Mouse (Mus musculus): Measurements from ENCODE around the gene Zbtb22. TPM values are rescaled to one million over a fixed set of nuclear protein-coding genes. Genes with fewer than 3 reads are reported as not detected.

Gene Zbtb22
- total and polyA plus RNA-seq, 2 experiments from 2014 or later, result 12.0 to 29.1 TPM

DNA sequence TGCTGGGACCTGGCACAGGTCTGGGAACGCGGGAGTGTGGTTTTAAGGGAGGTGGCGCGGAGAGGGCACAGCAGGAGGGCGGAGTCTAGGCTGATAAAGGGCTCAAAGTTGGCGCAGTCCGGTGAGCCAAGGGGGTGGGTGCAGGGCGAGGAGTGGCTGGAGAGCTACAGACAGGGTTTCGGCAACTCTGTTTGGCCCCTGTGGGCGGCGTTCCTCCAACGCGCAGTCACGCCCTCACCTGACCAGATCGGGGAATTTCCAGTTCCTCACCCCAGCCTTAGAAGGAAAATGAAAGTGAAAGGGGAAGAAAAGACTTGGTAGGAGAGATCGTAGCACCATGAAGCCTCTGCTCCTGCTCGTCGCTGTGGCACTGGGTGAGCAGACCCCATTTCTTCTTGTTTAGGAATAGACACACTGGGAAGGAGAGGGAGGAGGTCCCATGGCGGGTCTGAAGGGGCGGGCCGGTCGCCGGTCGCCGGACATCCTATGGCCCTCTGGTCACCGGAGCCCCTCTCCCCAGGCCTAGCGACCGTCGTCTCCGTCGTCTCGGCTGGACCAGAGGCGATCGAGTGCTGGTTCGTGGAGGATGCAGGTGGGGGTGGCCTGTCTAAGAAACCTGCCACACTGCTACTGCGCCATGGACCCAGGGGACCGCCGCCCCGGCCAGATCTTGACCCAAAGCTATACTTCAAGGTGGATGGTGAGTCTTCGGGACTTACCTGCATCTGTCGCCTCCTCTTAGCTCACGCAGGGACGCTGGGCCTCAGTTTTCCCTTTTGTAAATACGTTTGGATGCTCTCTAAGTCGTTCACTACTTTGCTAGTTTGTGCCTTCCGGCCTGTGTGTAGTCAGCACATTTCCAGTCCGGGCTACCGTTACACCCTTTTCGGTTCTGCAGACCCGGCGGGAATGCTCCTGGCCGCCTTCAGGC, 3.9 kb downstream of the Zbtb22 start:
- Histone ChIP-seq H3K4me2 (ENCODE audit: low read depth, low read length) (peak overlapping the region; percentile 94), H3K27ac (ENCODE audit: low read depth) (peak overlapping the region; percentile 73), H3K4me1 (ENCODE audit: control insufficient read depth, insufficient read depth) (peaks cover 5% of the 10 kb centered on the region; the same call in 1 of the 2 replicates), H3K4me3 (ENCODE audit: low read depth, low read length) (peak overlapping the region; percentile 66), H3K27me3 (ENCODE audit: control insufficient read depth, insufficient read depth, low read length) (no peaks in the 10 kb centered on the region), H3K9ac (replicated peaks; ENCODE audit: low read depth, low read length) (peak overlapping the region; percentile 59), H3K9me3 (replicated peaks; ENCODE audit: control insufficient read depth, low read length) (no peaks in the 10 kb centered on the region), H3K36me3 (replicated peaks; ENCODE audit: control insufficient read depth, insufficient read depth, low read length) (peaks cover 9% of the 10 kb centered on the region)
- 0% methylated on average over 52 of the region's 52 CpGs for WGBS
- no peak for TF ChIP-seq EP300 (IDR thresholded peaks at IDR 0.05; ENCODE audit: low read depth)
- peak; percentile 24; the same call in 1 of the 2 replicates for TF ChIP-seq CTCF (IDR thresholded peaks at IDR 0.05; ENCODE audit: low read depth)
- ATAC-seq (ENCODE audit: insufficient read depth, low read depth) (peak; percentile 42), DNase-seq (ENCODE audit: low spot score) (peak; percentile 86)

DNA sequence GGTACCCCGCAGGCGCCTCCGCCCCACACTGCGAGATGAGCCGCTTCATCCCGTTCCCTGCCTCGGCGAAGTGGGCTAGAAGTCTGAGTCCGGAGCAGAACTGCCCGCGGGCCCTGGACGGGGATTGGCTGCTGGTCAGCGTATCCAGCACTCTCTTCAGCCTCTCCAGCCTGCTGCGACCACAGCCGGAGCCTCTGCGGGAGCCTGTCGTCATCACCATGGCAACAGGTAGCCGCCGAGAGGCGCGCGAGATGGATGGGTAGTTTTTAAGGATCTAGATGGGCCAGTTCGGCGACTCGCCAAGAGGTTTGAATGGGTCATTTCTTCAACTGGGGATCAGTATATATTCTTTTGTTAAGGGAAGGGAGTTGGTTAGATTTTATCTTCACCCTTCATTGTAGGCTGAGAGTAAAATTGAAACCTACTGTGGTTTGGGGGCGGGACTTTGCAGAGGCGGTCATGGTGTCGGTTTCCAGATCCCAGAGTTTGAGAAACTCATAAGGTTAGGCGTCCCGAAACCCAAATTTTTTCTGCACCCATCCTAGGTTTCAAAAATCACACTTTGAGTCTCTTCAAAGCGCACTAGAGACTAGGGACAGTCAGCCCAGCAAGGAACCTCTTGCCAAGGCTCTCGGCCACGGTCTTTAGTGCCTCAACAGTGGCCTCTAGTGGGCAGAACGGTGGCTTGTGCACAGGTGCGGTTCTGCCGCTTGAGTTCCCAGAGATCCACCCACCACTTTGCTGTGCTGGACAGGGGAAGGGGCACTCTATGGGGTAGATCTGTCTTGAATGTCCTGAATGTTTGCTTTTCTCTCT, 4.8 kb downstream of the Zbtb22 start:
- Histone ChIP-seq H3K4me2 (ENCODE audit: low read depth, low read length) (peak overlapping the region; percentile 94), H3K4me3 (ENCODE audit: low read depth, low read length) (peak overlapping the region; percentile 66), H3K9me3 (replicated peaks; ENCODE audit: control insufficient read depth, low read length) (no peaks in the 10 kb centered on the region), H3K4me1 (ENCODE audit: control insufficient read depth, insufficient read depth) (peaks cover 5% of the 10 kb centered on the region; the same call in 1 of the 2 replicates), H3K36me3 (replicated peaks; ENCODE audit: control insufficient read depth, insufficient read depth, low read length) (0 out of 2 replicates have a peak, but pooled peaks cover 3% of the 10 kb centered on the region), H3K27ac (ENCODE audit: low read depth) (peak overlapping the region; percentile 73), H3K27me3 (ENCODE audit: control insufficient read depth, insufficient read depth, low read length) (no peaks in the 10 kb centered on the region), H3K9ac (replicated peaks; ENCODE audit: low read depth, low read length) (peak overlapping the region; percentile 59)
- DNase-seq (ENCODE audit: low spot score), result peak; percentile 70
- TF ChIP-seq EP300 (IDR thresholded peaks at IDR 0.05; ENCODE audit: low read depth) (no peak), CTCF (IDR thresholded peaks at IDR 0.05; ENCODE audit: low read depth) (peak; percentile 85)
- WGBS, result 1% methylated on average over 36 of the region's 36 CpGs
- ATAC-seq (ENCODE audit: insufficient read depth, low read depth), result peak; percentile 12; the same call in 1 of the 2 replicates

DNA sequence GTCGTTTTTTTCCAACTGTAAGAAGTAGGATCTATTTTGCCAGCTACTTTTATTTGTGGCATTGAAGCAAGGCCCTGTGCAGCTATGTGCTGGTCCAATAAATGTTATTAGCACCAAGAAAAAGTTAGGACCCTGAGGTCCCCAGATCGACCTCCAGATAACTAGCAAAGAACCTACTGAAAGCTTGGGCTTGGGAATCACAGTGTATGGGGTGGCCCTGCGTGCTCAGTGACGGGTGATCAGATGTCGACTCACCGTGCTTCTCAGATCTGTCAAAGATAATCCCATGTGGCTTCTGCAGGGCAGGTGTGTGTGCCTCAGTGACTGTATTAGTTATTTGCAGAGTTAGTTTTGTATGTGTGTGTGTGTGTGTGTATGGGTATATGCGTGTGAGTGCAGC, 5.7 kb downstream of the Zbtb22 start:
- no peak for DNase-seq (ENCODE audit: low spot score)
- Histone ChIP-seq H3K4me1 (ENCODE audit: control insufficient read depth, insufficient read depth) (peaks cover 5% of the 10 kb centered on the region; the same call in 1 of the 2 replicates), H3K4me2 (ENCODE audit: low read depth, low read length) (no peak overlapping the region), H3K9ac (replicated peaks; ENCODE audit: low read depth, low read length) (no peak overlapping the region), H3K4me3 (ENCODE audit: low read depth, low read length) (no peak overlapping the region), H3K36me3 (replicated peaks; ENCODE audit: control insufficient read depth, insufficient read depth, low read length) (0 out of 2 replicates have a peak, but pooled peaks cover 9% of the 10 kb centered on the region), H3K9me3 (replicated peaks; ENCODE audit: control insufficient read depth, low read length) (no peaks in the 10 kb centered on the region), H3K27ac (ENCODE audit: low read depth) (no peak overlapping the region), H3K27me3 (ENCODE audit: control insufficient read depth, insufficient read depth, low read length) (no peaks in the 10 kb centered on the region)
- TF ChIP-seq CTCF (IDR thresholded peaks at IDR 0.05; ENCODE audit: low read depth) (no peak), EP300 (IDR thresholded peaks at IDR 0.05; ENCODE audit: low read depth) (no peak)
- no peak for ATAC-seq (ENCODE audit: insufficient read depth, low read depth)
- WGBS, result 82% methylated on average over 7 of the region's 7 CpGs

DNA sequence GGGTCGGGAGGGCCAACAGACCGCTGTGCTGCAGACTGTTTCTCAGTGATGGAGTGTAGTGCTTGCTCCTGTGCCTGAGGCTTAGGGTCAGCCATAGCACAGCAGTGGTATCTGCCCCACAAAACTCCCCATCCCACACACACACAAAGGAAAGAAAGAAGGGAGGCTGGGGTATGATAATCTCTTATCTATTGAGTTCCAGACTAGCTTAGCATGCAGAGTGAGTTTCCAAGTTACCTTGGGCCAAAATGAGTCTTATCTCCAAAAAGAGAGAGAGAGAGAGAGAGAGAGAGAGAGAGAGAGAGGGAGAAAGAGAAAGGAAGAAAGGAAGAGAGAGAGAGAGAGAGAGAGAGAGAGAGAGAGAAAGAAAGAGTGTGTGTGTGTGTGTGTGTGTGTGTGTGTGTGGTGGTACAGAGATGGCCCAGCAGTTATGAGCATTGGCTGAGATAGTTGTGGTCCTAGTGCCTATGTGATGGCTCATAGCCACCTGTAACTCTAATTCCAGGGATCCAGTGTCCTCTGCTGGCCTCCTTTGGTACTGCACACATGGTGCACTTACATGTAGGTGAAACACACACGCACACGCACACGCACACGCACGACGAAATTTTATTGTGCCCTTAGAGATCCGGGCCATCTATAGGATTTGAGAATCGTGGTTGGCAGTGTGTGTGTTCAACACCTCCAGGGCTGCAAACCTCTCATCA, 9.0 kb downstream of the Zbtb22 start:
- no peak overlapping the region for H3K4me3 ChIP-seq (ENCODE audit: low read depth, low read length)
- no peaks in the 10 kb centered on the region for H3K4me1 ChIP-seq (ENCODE audit: control insufficient read depth, insufficient read depth)
- no peaks in the 10 kb centered on the region for H3K27me3 ChIP-seq (ENCODE audit: control insufficient read depth, insufficient read depth, low read length)
- WGBS, result 76% methylated on average over 10 of the region's 10 CpGs
- no peak overlapping the region for H3K27ac ChIP-seq (ENCODE audit: low read depth)
- H3K9me3 ChIP-seq (replicated peaks; ENCODE audit: control insufficient read depth, low read length), result no peaks in the 10 kb centered on the region
- DNase-seq (ENCODE audit: low spot score) (no peak), ATAC-seq (ENCODE audit: insufficient read depth, low read depth) (no peak)
- TF ChIP-seq CTCF (IDR thresholded peaks at IDR 0.05; ENCODE audit: low read depth) (peak; percentile 41), EP300 (IDR thresholded peaks at IDR 0.05; ENCODE audit: low read depth) (no peak)
- no peak overlapping the region for H3K4me2 ChIP-seq (ENCODE audit: low read depth, low read length)
- 0 out of 2 replicates have a peak, but pooled peaks cover 15% of the 10 kb centered on the region for H3K36me3 ChIP-seq (replicated peaks; ENCODE audit: control insufficient read depth, insufficient read depth, low read length)
- H3K9ac ChIP-seq (replicated peaks; ENCODE audit: low read depth, low read length), result no peak overlapping the region

All from heart, postnatal 0 days (tissue).